Mouse (Mus musculus) G1E (cell line): ENCODE measurements around the gene Slc6a12. TPM values are rescaled to one million over a fixed set of nuclear protein-coding genes. Genes with fewer than 3 reads are reported as not detected.

Experiments
- ATAC-seq: 2 replicates; pipeline ENCODE4 v1.8.0; 2016; ENCODE audit warnings: mild to moderate bottlenecking; ENCODE audit not compliant: insufficient number of reproducible peaks, poor library complexity, low FRiP score, severe bottlenecking; ENCODE audit errors: extremely low read depth
- DNase-seq: peaks from one replicate; pipeline ENCODE4 v3.0.0; 2012; ENCODE audit warnings: low spot score
- H3K27me3 ChIP-seq: 2 replicates; pipeline ENCODE4 v1.6.1; 2012; ENCODE audit warnings: mild to moderate bottlenecking, low read length, inconsistent platforms; ENCODE audit not compliant: insufficient read depth
- H3K36me3 ChIP-seq: replicated peaks from 2 replicates; pipeline ENCODE3; 2012; ENCODE audit warnings: mild to moderate bottlenecking, inconsistent platforms
- H3K4me1 ChIP-seq: 2 replicates; pipeline ENCODE4 v1.6.1; 2012; ENCODE audit warnings: low read depth, low read length, inconsistent platforms, mixed read lengths; ENCODE audit not compliant: insufficient read depth
- H3K4me3 ChIP-seq: 2 replicates; pipeline ENCODE4 v1.5.1; 2012; ENCODE audit warnings: low read depth, mild to moderate bottlenecking, inconsistent platforms, low read length, moderate library complexity, mixed read lengths
- H3K9me3 ChIP-seq: replicated peaks from 2 replicates; pipeline ENCODE4 v1.6.1; 2012; ENCODE audit warnings: inconsistent platforms
- CTCF ChIP-seq: IDR thresholded peaks from 2 replicates; pipeline ENCODE4 v1.5.1; 2012; ENCODE audit warnings: low read depth, low read length, inconsistent platforms, mixed read lengths
- GATA1 ChIP-seq: IDR thresholded peaks from 2 replicates; pipeline ENCODE4 v1.6.1; 2012; ENCODE audit warnings: borderline replicate concordance, low read length, inconsistent platforms, mixed read lengths
- GATA2 ChIP-seq: IDR thresholded peaks from 2 replicates; pipeline ENCODE4 v1.6.1; 2012; ENCODE audit warnings: low read depth, low read length, inconsistent platforms, borderline replicate concordance
- POLR2AphosphoS5 ChIP-seq: IDR thresholded peaks from 2 replicates; pipeline ENCODE4 v1.6.1; 2012; ENCODE audit warnings: low read depth, low read length, inconsistent platforms; ENCODE audit not compliant: insufficient replicate concordance
- TAL1 ChIP-seq: conservative IDR thresholded peaks from 2 replicates; pipeline ENCODE4 v1.6.1; 2012; ENCODE audit warnings: low read depth, low read length, inconsistent platforms, mixed read lengths
- polyA plus RNA-seq: library from polyadenylated mRNA; stranded (reverse); fragments of >175 nt; gene quantifications from 2 replicates; pipeline ENCODE4 v1.2.3, GENCODE M21; 2012
- total RNA-seq, 2 experiments: library from RNA; stranded (forward) in 1 of 2; stranded (reverse) in 1 of 2; fragments of 200-1000 nt in 1 of 2; fragments of >200 nt in 1 of 2; fragmentation: Nextera tagmentation in 1 of 2; gene quantifications; 2 replicates each; pipeline ENCODE4 v1.2.3; 2014 to 2017

Gene Slc6a12
- total RNA-seq (2014; fragmentation: Nextera tagmentation) (not detected in 2 replicates), total RNA-seq (2017) (0.17 TPM in 1 of 2 replicates, not detected in the other), polyA plus RNA-seq (not detected in 2 replicates)

DNA sequence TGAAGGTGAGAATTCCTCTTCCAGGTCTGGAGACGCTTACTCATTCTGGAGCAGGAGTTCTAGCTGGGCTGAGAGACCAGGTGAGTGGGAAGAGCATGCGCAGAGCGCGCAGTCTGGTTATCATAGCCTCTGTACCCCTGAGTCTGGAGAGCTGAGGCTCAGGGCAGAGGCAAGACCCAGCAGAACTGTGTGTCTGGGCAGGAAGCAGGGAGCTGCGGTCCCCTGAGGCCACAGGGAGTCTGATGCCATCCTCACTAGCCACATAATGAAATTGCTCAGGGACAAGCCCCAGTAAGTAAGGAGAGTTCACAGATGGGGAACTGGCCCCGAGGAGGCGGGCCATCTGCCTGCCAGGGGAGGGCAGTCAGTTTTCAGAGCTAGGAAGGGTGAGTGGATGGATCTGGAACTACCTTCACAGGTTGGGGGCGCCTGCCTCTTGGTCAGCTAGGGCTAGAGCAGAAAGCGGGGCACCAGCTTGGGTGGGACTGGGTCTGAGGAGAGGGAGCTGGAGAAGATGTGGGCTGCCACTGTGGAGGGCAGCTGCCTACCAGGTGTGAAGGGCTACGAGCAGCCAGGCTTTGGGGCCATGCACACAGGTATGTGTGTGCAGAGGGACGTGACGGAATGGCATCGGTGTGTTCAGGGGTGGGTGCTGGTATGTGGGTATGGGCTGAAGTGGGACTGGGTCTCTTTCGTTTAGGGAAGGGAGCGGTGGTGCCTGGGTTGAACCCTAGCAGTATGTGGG is at the start of gene Slc6a12:
TSS of gene Slc6a12 (plus strand) at position 51 of the 745 bp plus-strand sequence.
- Histone ChIP-seq H3K4me1 (peaks cover 6% of the 10 kb centered on the region), H3K27me3 (peaks cover 3% of the 10 kb centered on the region), H3K4me3 (no peak within 1 kb of the TSS), H3K9me3 (no peaks in the 10 kb centered on the region), H3K36me3 (peaks cover 12% of the 10 kb centered on the region)
- DNase-seq (no peak), ATAC-seq (no peak)
- no peak for TF ChIP-seq TAL1
- no peak for TF ChIP-seq GATA2
- TF ChIP-seq GATA1 = no peak
- TF ChIP-seq POLR2AphosphoS5 = no peak
- no peak for TF ChIP-seq CTCF

DNA sequence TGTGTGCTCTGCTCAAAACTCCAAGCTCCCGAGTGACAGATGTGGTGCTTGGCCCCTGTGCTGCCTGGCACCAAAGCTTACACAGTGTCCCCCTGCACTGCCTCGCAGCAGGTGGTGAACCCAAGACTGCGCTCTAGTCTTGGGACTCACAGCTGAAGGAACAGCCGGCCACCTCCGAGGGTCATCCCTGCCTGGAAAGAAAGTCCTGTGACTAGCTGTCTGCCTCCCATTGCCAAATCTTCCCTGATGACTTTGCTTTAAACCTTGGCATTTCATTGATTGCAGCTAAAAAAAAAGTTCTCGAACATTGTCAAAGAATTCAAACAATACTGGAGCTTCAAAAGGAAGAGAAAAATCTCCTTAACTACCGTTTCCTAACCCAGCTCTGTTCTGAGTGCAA is 43.6 kb upstream of the Slc6a12 start:
- H3K4me3 ChIP-seq = no peak overlapping the region
- no peaks in the 10 kb centered on the region for H3K36me3 ChIP-seq
- ATAC-seq = no peak
- H3K9me3 ChIP-seq = no peaks in the 10 kb centered on the region
- TF ChIP-seq POLR2AphosphoS5 = no peak
- no peak for TF ChIP-seq GATA2
- no peak for TF ChIP-seq CTCF
- no peak for TF ChIP-seq TAL1
- TF ChIP-seq GATA1 = no peak
- peaks cover 6% of the 10 kb centered on the region; the same call in 1 of the 2 replicates for H3K27me3 ChIP-seq
- no peak for DNase-seq
- no peaks in the 10 kb centered on the region for H3K4me1 ChIP-seq

DNA sequence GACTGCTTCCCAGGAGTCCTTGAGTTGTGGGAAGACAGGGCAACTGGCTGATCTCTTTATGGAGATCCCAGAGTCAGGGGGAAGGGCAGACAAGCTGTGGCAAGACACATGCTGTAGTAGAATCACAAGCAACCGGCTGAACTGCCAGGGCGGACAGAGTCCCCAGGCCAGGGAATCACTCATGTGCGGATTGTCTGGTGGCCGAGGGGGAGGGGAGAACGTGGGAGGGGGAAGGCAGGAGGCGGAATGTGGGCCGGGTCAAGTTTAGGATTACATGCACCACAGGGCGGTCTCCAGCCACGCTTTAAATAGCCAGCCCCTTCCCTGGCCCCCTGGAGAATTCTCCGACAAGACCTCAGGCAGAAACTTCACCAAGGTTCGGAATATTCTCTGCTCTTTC is 42.9 kb upstream of the Slc6a12 start, which contains the start of gene Slc6a13:
TSS of gene Slc6a13 (plus strand) at position 274 of the 400 bp plus-strand sequence.
- peaks cover 6% of the 10 kb centered on the region; the same call in 1 of the 2 replicates for H3K27me3 ChIP-seq
- no peak within 1 kb of the TSS for H3K4me3 ChIP-seq
- no peak for TF ChIP-seq GATA2
- TF ChIP-seq TAL1 = no peak
- no peak for TF ChIP-seq GATA1
- TF ChIP-seq CTCF = no peak
- no peak for TF ChIP-seq POLR2AphosphoS5
- H3K4me1 ChIP-seq = no peaks in the 10 kb centered on the region
- no peaks in the 10 kb centered on the region for H3K36me3 ChIP-seq
- ATAC-seq = no peak
- H3K9me3 ChIP-seq = no peaks in the 10 kb centered on the region
- no peak for DNase-seq

DNA sequence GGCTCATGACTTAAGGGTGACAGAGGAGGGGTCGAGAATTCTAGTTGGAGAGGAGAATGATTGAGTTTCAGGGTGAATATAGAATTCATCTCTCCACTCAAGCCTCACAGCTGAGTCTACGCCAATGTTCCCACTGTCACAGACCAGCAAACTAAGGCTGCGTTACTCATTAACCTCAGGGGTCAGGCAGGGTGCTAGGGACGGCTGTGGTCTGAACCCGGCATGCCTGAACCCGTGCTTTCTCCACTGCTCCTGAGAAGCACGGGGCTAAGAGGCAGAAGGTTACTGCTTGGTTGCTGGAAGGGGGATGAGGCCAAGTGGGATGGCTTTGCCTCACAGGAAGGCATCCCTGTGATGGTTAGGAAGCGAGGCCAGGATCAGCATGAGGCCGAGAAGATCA is 42.4 kb upstream of the Slc6a12 start:
- H3K27me3 ChIP-seq = peaks cover 6% of the 10 kb centered on the region; the same call in 1 of the 2 replicates

DNA sequence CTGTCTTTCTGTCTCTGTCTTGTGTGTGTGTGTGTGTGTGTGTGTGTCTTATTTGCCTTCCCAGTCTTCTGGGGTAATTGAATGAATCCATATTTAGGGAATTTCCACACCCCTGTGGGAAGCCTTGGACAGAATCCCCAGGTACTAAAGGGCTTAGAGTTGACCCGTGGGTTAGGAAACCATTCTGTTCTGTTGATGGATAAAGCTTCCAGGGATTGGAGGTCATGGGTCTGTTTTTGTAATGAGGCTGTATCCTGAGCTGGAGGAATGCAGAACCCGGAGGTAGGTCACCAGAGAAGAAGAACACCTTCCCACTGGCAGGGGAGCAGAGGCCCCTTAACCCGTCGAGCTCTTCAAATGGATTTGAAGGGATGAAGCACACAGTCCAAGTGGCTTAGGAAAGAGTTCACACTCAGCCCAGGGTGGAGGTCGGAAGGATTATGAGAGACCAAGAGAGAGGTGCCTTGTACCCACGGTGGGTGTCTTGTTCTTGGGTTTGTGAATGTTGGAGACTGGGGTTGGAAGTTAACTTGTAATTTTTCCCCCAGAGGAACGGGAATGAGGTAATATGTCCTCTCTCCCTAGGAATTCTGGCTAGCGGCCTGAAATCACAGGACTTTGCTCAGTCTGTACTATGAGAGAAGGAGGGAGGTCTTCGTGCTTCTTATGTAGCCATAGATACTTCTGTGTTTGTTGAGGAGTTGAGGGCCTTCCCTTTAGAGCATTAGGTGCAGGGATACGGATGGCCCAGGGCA is 39.2 kb upstream of the Slc6a12 start:
- ATAC-seq (no peak), DNase-seq (no peak)
- H3K9me3 ChIP-seq = no peaks in the 10 kb centered on the region
- H3K4me3 ChIP-seq = no peak overlapping the region
- no peaks in the 10 kb centered on the region for H3K4me1 ChIP-seq
- no peaks in the 10 kb centered on the region for H3K36me3 ChIP-seq
- TF ChIP-seq GATA1 = no peak
- TF ChIP-seq CTCF = no peak
- TF ChIP-seq GATA2 = no peak
- no peak for TF ChIP-seq TAL1
- peaks cover 3% of the 10 kb centered on the region; the same call in 1 of the 2 replicates for H3K27me3 ChIP-seq

More for the DNA sequence above, 42.4 kb upstream of the Slc6a12 start:
- H3K4me1 ChIP-seq = no peaks in the 10 kb centered on the region
- no peak overlapping the region for H3K4me3 ChIP-seq
- DNase-seq = no peak
- no peak for TF ChIP-seq GATA1
- no peak for TF ChIP-seq TAL1
- no peak for TF ChIP-seq POLR2AphosphoS5
- TF ChIP-seq CTCF = no peak
- no peak for TF ChIP-seq GATA2
- ATAC-seq = no peak
- H3K9me3 ChIP-seq = no peaks in the 10 kb centered on the region
- H3K36me3 ChIP-seq = no peaks in the 10 kb centered on the region

DNA sequence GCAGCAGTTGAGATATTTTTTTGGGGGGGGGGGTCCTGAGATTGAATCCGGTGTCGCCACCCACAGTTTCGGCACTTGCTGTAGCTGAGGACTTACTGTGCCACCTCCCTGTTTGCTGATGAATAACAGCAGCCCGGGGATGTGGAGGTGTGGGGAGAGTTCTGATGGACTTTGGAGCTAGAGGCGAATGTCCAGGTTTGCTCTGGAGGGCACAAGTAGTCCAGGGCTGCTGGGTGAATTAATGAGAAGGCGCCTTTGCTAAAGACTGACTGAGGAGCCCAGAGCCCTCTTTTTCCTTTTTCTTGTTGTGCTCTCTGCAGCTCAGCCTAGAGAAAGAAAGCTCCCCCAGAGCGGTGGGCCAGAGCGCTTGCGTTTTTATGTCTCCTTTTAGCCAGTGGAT is 38.2 kb upstream of the Slc6a12 start:
- Histone ChIP-seq H3K36me3 (no peaks in the 10 kb centered on the region), H3K27me3 (peaks cover 3% of the 10 kb centered on the region; the same call in 1 of the 2 replicates), H3K4me1 (no peaks in the 10 kb centered on the region), H3K4me3 (no peak overlapping the region), H3K9me3 (no peaks in the 10 kb centered on the region)
- ATAC-seq = no peak
- DNase-seq = no peak
- TF ChIP-seq CTCF (no peak), GATA2 (no peak), GATA1 (no peak), POLR2AphosphoS5 (no peak), TAL1 (no peak)
